Mouse (Mus musculus) heart, embryonic 14.5 days (tissue): ENCODE results near the gene Ncmap. TPM values are rescaled to one million over a fixed set of nuclear protein-coding genes. Genes with fewer than 3 reads are reported as not detected.

ENCODE experiments used
- ATAC-seq: fragments of 200-750 bp; cut with Nextera tagmentation; 2 replicates; pipeline ENCODE4 v1.8.0; 2017; ENCODE audit warnings: low read depth, moderate TSS enrichment; ENCODE audit not compliant: insufficient number of reproducible peaks, insufficient read depth, low FRiP score
- H3K27ac ChIP-seq, 2 experiments: fragments of 200-500 bp in 1 of 2; fragments of 300-500 bp in 1 of 2; sonication (generic) in 1 of 2; replicated peaks in 1 of 2; 2 replicates each; pipeline ENCODE4 v1.5.1; 2012 to 2014; ENCODE audit warnings: low read depth in 2 of 2, low read length in 2 of 2, control low read depth in 1 of 2, mild to moderate bottlenecking in 1 of 2, mixed read lengths in 1 of 2; ENCODE audit not compliant: control insufficient read depth in 1 of 2, insufficient read depth in 1 of 2
- H3K27me3 ChIP-seq: fragments of 300-500 bp; sonication (generic); 2 replicates; pipeline ENCODE4 v1.6.1; 2014; ENCODE audit warnings: mild to moderate bottlenecking, low read length, control low read depth; ENCODE audit not compliant: control insufficient read depth, insufficient read depth
- H3K36me3 ChIP-seq: fragments of 300-500 bp; sonication (generic); 2 replicates; pipeline ENCODE4 v1.6.1; 2014; ENCODE audit warnings: mild to moderate bottlenecking, control low read depth, low read length, mixed read lengths; ENCODE audit not compliant: control insufficient read depth, insufficient read depth
- H3K4me1 ChIP-seq, 2 experiments: fragments of 200-500 bp in 1 of 2; fragments of 300-500 bp in 1 of 2; sonication (generic) in 1 of 2; 2 replicates each; pipeline ENCODE4 v1.6.1; 2012 to 2014; ENCODE audit warnings: low read length in 2 of 2, control low read depth in 1 of 2, mixed read lengths in 1 of 2; ENCODE audit not compliant: control insufficient read depth in 2 of 2, insufficient read depth in 2 of 2
- H3K4me2 ChIP-seq: fragments of 300-500 bp; sonication (generic); 2 replicates; pipeline ENCODE4 v1.6.1; 2014; ENCODE audit warnings: mild to moderate bottlenecking, low read length
- H3K4me3 ChIP-seq, 2 experiments: fragments of 200-500 bp in 1 of 2; fragments of 300-500 bp in 1 of 2; sonication (generic) in 1 of 2; 2 replicates each; pipeline ENCODE4 v1.5.1; 2012 to 2014; ENCODE audit warnings: low read length in 2 of 2, mild to moderate bottlenecking in 2 of 2, control low read depth in 1 of 2, low read depth in 1 of 2, moderate library complexity in 1 of 2; ENCODE audit not compliant: control insufficient read depth in 1 of 2, insufficient read depth in 1 of 2
- H3K9ac ChIP-seq: fragments of 300-500 bp; sonication (generic); 2 replicates; pipeline ENCODE4 v1.6.1; 2014; ENCODE audit warnings: mild to moderate bottlenecking, low read length
- H3K9me3 ChIP-seq: fragments of 300-500 bp; sonication (generic); 2 replicates; pipeline ENCODE4 v1.6.1; 2016; ENCODE audit warnings: low read length, control low read depth; ENCODE audit not compliant: control insufficient read depth
- WGBS: fragments of 180-500 bp; shearing (Covaris S2); extraction: QIAGEN DNeasy Blood & Tissue Kit; methylation state at CpG from one replicate; pipeline ENCODE4 v1.1.7; 2014; 5-methylcytosine and 5-hydroxymethylcytosine counted together
- polyA plus RNA-seq: library from polyadenylated mRNA; unstranded; fragments of >200 nt; fragmentation: Nextera tagmentation; extraction: Ambion mirVana; gene quantifications from 2 replicates; pipeline ENCODE4 v1.2.1, GENCODE M21; 2014

The Ncmap gene
- polyA plus RNA-seq, 1 experiment from 2014 or later, result 0.41 TPM

DNA sequence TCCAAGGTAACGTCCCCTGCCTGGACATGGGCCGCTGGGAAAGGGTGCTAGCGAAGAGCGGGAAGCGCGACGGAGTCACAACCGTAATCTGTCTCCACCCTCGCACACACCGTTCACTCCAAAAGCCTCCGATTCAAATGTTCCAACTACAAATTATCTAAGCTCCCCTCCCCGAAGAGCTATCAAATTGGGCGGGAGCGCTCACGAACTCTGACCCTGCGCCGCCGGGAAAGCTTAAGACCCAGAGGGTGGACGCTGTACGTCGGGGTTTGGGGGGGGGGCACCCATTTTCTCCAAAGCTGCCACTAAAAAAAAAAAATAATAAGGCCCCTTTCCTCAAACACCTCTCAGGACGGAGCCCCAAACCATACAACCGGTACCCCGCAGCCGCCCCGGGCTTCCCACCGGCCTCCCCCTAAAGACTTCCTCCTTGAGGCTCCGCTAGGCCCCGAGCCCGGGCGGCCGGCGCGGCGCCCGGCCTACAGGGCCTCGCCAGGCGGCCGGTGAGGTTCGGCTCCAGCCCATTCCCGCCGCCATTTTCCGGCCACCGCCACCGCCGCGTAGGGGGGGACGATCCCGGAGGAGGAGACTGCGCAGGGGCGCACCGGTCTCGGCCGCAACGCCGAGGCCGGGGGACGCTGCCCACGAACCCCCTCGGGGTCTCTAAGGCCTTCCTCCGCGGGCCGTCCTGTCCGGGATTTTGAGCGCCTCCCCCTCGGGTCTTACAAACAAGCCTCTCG is 45.5 kb downstream of the Ncmap start:
- H3K4me2 ChIP-seq, result peak overlapping the region; percentile 94
- WGBS, result under 1% methylated on average over 56 of the region's 67 CpGs
- H3K4me3 ChIP-seq, result peak overlapping the region; percentile 80 to 97
- H3K27ac ChIP-seq, result peak overlapping the region; percentile 67 to 98
- H3K36me3 ChIP-seq, result peaks cover 13% of the 10 kb centered on the region
- peak; percentile 28; the same call in 1 of the 2 replicates for ATAC-seq
- no peaks in the 10 kb centered on the region for H3K9me3 ChIP-seq
- no peaks in the 10 kb centered on the region for H3K27me3 ChIP-seq
- H3K4me1 ChIP-seq, result peaks cover 5 to 14% of the 10 kb centered on the region in 2 experiments
- peak overlapping the region; percentile 99 for H3K9ac ChIP-seq

DNA sequence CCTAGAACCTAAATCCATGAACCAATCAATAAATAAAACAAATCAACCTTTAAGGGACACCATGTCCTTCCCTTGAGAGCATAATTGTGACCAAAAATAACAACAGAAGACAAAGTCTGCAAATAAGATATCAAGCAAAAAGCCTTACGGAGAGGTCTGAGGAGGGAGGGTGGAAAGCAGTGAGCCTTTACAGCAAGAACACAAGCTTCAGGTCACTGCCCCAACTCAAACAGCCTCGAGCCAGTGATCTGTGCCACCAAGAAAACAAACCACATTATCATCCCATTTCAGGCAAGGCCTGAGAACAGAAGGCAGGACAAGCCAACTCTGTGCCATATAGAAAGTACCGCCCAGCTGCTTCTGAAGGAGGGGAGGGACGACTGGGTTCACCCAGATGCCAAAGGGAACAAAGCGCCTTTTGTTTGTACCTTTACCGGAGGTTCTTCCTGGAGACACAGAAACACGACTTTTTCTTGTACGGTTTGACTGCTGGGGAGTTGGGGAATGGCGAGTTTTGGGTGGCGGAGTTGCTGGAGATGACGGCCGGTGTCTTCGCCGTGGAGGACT is 60.6 kb downstream of the Ncmap start:
- no peak overlapping the region for H3K4me2 ChIP-seq
- no peaks in the 10 kb centered on the region for H3K27me3 ChIP-seq
- no peak for ATAC-seq
- H3K9ac ChIP-seq, result no peak overlapping the region
- 83% methylated on average over 14 of the region's 14 CpGs for WGBS
- H3K4me3 ChIP-seq, result no peak overlapping the region
- no peak overlapping the region for H3K27ac ChIP-seq
- H3K36me3 ChIP-seq, result peaks cover 100% of the 10 kb centered on the region
- no peaks in the 10 kb centered on the region for H3K4me1 ChIP-seq
- no peaks in the 10 kb centered on the region for H3K9me3 ChIP-seq

DNA sequence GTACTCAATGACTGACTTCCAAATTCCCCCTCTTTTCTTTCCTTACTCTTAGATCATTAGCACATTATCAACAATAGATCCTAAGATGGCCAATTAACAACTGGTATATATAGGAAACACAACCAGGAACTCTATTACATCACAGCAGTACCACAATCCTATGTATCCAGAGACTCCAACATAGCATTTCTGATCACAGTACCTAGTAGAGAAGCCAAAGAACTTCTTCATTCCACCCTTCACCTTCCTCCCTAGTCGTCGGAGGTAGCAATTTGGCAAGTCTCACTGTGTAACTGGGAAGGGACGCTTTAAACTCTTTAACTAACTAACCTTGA is 62.0 kb downstream of the Ncmap start:
- ATAC-seq, result no peak
- no peak overlapping the region for H3K27ac ChIP-seq
- H3K9me3 ChIP-seq, result no peaks in the 10 kb centered on the region
- no peak overlapping the region for H3K9ac ChIP-seq
- no peaks in the 10 kb centered on the region for H3K4me1 ChIP-seq
- no peak overlapping the region for H3K4me2 ChIP-seq
- 92% methylated on average over 3 of the region's 3 CpGs for WGBS
- no peak overlapping the region for H3K4me3 ChIP-seq
- peaks cover 100% of the 10 kb centered on the region for H3K36me3 ChIP-seq
- H3K27me3 ChIP-seq, result no peaks in the 10 kb centered on the region

DNA sequence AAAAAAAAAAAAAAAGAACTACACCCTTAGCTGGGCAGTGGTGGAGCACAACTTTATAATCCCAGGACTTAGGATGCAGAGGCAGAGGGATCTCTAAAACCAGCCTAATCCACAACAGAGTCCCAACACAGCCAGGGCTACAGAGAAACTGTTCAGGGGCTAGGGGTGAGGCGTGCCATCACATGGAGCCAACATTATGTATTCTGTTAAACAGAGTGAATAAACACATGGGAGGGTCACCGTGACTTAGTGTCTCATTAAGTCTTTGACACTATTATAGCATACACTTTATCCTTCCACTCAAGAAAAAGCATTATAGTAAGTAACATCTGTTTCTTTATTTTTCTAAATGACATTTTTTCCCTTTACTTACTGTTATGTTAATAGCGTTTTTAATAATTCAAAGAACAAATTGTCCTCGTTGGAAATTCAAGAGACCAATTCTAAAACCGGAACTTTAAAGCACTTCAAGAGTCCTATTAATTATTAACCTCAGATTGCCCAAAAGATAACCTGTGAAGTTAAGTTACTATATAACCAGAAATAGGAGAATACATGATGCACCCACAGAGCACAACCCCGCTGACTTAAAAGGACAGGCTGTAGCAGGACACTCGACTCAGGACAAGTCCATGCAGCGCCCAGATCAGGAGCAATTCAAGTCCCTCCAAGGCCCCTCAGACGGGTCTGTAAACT is 62.6 kb downstream of the Ncmap start:
- Histone ChIP-seq H3K27ac (no peak overlapping the region), H3K36me3 (peaks cover 100% of the 10 kb centered on the region), H3K4me1 (no peaks in the 10 kb centered on the region), H3K4me3 (no peak overlapping the region), H3K27me3 (no peaks in the 10 kb centered on the region), H3K9ac (no peak overlapping the region), H3K9me3 (no peaks in the 10 kb centered on the region), H3K4me2 (no peak overlapping the region)
- 87% methylated on average over 9 of the region's 9 CpGs for WGBS
- no peak for ATAC-seq

DNA sequence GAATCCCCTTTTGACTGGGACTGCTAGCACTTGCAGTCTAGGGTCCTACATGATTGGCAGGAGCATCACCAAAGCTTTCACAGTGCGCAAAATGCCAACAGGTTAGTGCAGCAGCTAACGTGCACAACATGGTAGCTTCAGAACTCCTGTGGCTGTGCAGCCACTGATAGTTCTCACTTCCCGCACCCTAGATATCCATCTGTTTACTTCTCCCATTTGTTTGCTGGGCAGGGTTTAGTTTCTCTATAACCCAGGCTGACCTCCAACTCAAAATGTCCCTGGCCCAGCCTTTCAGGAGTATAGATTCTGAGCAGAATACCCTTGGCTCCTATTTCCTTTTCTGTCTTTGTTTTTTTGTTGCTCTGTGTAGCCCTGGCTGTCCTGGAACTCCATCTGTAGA is 71.6 kb downstream of the Ncmap start:
- WGBS, result 88% methylated on average over 3 of the region's 3 CpGs
- Histone ChIP-seq H3K9me3 (no peaks in the 10 kb centered on the region), H3K4me1 (no peaks in the 10 kb centered on the region), H3K4me3 (no peak overlapping the region), H3K27me3 (no peaks in the 10 kb centered on the region), H3K9ac (no peak overlapping the region), H3K36me3 (peaks cover 99% of the 10 kb centered on the region), H3K4me2 (no peak overlapping the region), H3K27ac (no peak overlapping the region)
- ATAC-seq, result no peak

DNA sequence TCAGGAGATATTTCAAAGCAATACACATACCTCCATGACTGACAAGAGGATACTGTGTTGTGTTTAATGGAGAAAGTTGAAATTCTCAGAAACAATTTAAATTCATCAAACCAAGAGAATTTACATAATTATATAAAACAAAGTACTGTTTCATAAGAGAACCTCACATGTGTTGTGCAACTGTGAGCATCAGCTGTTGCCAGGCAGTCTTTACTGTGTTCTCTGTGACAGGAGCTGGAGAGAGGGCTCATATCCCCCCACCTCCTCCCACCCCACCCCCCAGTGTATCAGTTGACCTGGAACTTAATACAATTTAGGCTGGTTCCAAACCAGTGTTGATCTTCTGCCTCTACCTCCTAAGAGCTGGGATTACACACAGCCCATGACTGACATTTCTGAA is 72.0 kb downstream of the Ncmap start:
- no peaks in the 10 kb centered on the region for H3K9me3 ChIP-seq
- H3K4me1 ChIP-seq, result no peaks in the 10 kb centered on the region
- no peak overlapping the region for H3K27ac ChIP-seq
- no peak overlapping the region for H3K9ac ChIP-seq
- ATAC-seq, result no peak
- no peak overlapping the region for H3K4me2 ChIP-seq
- no peak overlapping the region for H3K4me3 ChIP-seq
- H3K36me3 ChIP-seq, result peaks cover 99% of the 10 kb centered on the region
- no peaks in the 10 kb centered on the region for H3K27me3 ChIP-seq

DNA sequence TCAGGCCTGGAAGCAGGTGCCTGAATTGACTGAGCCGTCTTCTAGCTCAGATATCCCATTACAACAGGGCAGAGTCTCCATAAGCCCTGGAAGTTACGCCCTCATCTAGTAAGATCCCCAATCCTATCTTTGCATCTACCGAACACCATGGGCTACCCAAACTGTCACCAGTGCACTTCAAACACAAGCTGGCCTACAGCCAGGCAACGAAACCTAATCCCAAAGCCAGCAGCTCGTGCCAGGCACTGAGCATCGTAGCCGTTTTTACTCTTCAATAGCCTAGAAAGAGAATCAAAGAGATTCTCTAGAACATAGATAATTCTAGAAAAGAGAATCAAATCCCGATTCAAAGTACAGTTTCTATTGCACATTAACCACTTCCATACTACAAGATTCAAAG is 75.0 kb downstream of the Ncmap start:
- Histone ChIP-seq H3K36me3 (peaks cover 99% of the 10 kb centered on the region), H3K27ac (no peak overlapping the region), H3K4me3 (no peak overlapping the region), H3K9me3 (no peaks in the 10 kb centered on the region), H3K27me3 (no peaks in the 10 kb centered on the region), H3K4me1 (no peaks in the 10 kb centered on the region), H3K4me2 (no peak overlapping the region), H3K9ac (no peak overlapping the region)
- 84% methylated on average over 8 of the region's 8 CpGs for WGBS
- no peak for ATAC-seq
